Mouse (Mus musculus): Measurements from ENCODE around the gene Akap7.

Akap7 gene

GRCm38 (mm10) chr10:25296657-25297369 is 10.9 kb downstream of the Akap7 start:
- DNase-seq = peak; percentile 90 to 94

DNA sequence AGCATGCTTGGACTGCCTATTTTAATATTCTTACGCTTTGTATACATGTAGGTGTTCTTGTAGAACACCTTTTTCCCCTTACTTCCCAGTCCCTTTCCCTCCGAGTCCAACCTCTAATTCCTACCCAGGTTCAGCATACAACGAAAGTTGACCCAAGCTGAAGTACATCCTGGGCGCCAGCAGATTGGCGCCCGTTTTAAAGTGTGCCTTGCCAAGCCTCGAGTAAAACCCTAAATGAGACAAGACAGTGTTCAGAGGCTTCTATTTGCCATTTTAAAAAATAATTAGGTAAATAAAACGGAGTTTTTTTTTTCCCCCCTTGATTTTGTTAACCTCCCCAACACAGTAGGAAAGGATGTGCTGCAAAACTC is 11.4 kb downstream of the Akap7 start:
- DNase-seq = no peak

DNA sequence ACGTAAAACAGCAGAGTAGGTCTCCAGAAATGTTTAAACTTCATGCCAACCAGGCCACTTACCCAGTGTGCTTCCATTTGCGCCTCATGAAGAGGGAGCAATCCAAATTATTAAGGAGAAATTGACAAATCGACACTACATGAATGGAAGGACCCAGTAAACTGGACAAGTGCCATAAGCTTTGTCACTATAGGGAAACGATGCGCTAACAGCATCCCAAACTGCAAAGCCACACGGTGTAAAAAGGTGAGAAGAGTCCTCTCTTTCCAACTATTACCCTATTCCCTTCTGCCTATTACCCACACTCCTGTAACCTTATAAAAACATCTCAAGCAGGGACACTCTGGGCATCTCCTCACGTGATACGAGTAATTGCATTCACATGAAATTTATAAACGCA is 11.8 kb downstream of the Akap7 start:
- no peak for DNase-seq

DNA sequence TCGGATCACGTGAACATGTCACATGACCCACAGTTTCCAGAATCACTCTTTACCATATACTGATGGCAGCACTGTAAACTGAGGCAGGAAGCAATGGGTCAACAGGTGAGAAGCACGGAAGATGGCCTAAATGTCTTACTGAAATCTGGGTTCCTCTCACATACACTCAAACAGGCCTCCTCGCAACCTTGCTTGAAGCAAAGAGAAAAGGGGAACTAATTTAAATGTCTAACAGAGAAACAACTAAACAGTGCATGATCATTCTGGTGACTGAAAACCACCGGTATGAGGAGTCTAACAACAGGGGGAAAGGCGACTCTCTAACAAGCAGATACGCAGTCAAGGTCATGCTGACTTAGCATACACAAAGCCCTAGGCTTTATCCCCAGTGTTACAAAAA is 12.7 kb downstream of the Akap7 start:
- DNase-seq = no peak

- DNase-seq = no peak
Measured at GRCm38 (mm10) chr10:25293796-25294195, 13.9 kb downstream of the Akap7 start.

- peak; percentile 16 to 38 for DNase-seq
Measured at GRCm38 (mm10) chr10:25291053-25291452, 16.6 kb downstream of the Akap7 start.

- DNase-seq = peak; percentile 31 to 35
Measured at GRCm38 (mm10) chr10:25285100-25285811, 22.4 kb downstream of the Akap7 start.

DNA sequence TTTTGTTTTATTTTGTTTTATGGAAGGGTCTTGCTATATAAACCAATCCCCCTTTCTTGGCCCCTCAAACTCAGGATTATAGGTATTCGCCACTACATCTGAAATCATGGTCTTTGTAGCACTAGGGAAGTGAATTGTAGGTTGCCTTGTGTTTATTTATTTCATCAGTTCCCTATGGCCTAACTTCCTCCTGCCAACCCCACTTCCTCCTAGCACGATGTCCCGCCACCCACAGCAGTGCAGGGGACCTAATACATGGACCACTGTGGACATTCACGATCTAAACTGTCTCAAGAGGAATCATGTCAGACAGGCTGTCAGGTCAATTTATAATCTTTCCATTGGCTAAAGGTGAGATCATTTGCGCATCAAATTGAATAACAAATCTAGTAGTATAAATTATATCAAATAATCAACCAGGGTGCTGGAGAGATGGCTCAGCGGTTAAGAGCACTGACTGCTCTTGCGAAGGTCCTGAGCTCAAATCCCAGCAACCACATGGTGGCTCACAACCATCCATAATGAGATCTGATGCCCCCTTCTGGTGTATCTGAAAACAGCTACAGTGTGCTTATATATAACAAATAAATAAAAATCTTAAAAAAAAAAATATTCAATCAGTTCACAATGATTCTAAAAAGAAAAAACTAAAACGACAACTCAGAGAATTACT is 23.1 kb downstream of the Akap7 start:
- no peak for DNase-seq

- DNase-seq = peak; percentile 32 to 41
Measured at GRCm38 (mm10) chr10:25283397-25283796, 24.3 kb downstream of the Akap7 start.

DNA sequence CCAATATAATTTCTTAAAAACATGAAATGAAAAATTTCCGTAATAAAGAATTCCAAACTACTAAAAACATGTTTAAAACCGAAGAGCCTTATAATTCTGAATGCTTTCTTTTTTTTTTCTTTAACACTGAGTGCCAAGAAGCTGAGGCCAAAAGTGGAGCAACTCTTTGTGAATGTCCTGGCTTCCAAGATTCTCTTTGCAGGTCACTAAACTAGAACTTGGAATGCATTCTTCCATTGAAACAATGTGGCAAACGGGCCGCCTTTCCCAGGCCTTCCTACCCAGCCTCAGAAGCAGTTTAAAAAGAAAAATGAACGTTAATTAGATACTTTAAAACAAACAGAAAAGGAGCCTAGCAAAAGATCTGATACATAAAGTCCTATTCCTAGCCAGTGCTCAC is 27.5 kb downstream of the Akap7 start:
- no peak for DNase-seq

DNA sequence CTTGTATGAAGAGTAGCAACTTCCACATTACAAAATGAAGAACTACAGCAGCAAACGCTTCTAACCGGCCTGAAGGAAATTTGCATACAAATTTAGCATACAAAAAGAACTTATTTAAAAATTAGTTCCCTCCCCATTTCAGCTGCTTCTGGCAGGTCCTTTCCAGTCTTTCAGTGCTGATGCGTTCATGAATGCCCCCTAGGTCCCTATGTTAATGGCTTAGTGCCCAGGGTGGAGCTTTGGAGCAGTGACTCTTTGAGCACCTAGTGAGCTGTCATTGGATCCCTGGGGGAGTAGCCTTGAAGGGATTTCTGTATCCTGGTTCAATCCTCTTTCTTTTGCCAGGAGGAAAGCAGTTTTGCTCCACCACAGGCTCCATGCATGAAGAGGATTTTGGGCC is 28.3 kb downstream of the Akap7 start:
- no peak for DNase-seq

GRCm38 (mm10) chr10:25275492-25275891 is 32.2 kb downstream of the Akap7 start:
- no peak for DNase-seq

- DNase-seq = no peak
Measured at GRCm38 (mm10) chr10:25274621-25275330, 32.9 kb downstream of the Akap7 start.

GRCm38 (mm10) chr10:25273731-25274130 is 33.9 kb downstream of the Akap7 start:
- no peak for DNase-seq

GRCm38 (mm10) chr10:25271756-25272155 is 35.9 kb downstream of the Akap7 start:
- no peak for DNase-seq

- no peak for DNase-seq
Measured at GRCm38 (mm10) chr10:25271207-25271606, 36.5 kb downstream of the Akap7 start.

DNA sequence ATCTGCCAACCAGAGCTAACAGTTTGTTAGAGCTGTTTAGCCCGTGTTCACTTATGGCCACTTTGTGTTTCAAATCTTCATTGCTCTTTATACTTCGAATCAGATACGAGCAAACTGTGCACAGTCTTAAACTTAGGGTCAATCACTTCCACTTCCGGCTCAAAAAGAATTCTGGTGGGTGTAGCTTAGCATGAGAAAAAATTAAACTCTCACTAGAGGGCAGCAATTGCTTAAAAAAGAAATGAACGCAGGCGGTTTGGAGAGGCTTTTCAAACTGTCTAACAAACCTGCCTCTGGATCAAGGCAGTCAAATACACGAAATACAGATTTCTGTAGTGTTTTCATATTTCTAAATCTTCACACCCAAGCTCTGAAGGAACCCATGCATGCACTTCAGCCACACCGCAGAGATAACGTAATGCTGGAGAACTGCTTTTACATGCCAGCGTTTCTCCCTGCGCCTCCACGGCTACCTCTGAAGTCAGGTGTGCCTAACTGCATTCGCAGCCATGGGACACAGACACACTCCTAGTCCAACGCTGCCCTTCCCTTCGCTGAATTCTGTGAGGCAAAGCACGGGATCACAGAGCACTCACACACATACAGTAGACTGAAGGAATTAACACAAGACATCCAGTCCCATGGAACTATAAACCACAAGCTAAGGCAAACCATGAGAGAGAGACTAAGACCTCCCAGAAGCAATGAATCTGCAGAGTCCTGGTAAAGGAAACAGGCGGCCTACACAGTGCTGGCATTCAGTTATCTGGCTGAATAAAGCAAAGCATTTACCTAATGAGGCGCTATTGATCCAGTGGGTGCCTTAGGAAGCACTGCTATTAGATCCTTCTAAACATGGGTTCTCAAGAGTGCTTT is 39.0 kb downstream of the Akap7 start:
- peak in 1 of 2 experiments; percentile 9 for DNase-seq

GRCm38 (mm10) chr10:25261176-25261575 is 46.5 kb downstream of the Akap7 start:
- peak in 1 of 2 experiments; percentile 26 for DNase-seq

DNA sequence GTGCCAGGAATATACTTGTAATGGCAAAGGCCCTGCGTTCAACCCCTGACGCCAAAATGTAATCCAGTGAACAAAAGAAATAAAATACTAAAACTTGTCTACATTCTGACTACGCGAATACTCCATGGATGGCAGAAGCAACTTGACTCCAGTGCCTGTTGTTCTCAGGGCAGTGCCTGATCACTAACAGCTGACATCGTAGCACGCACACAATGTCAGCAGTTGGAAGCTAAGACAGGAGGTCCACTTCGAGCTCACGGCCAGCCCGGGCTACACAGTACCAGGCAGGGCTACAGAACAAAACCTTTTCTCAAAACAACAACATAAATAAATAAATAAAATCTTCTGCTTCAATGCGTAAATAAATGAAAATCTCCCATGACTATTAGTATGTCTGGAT is 46.9 kb downstream of the Akap7 start:
- no peak for DNase-seq

DNA sequence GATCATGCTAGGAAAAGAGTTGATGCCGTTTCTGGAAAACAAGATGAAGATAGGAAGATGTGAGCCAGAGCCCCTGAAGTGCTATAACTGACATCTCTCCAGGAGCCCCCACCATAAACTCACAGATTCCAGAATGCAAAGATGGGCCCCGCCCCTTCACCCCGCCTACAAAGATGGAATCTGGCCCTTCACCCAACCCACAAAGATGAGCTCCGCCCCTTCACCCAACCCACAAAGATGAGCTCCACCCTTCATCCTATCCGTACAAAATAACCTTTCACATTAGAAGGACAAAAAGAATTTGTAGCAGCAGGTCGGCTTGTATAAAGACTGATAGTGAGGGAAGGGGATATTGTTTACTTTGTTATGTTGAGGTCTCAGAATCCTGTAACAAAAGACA is 49.5 kb downstream of the Akap7 start:
- DNase-seq = no peak

- DNase-seq = peak; percentile 24 to 51
Measured at GRCm38 (mm10) chr10:25257466-25257865, 50.2 kb downstream of the Akap7 start.

DNA sequence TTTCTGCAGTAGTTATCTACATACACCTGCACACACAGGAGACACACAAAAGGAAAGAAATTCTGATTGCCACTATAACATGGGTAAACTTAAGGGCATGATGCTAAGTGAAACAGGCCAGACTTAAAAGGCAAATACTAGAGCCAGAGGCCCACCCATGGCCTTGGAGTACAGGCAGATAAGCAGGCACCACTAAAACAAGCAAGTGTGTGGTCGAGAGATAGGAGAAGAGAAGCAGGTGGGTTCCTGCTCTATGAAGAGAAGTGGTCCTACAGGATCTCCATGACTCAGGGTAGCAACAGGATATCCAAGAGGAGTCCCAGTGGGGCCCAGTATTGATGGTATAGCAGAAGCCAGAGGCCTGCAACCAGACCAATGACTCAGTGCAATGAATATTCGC is 54.2 kb downstream of the Akap7 start:
- DNase-seq = no peak

All from kidney, postnatal 4 days (tissue).